Mouse (Mus musculus): ENCODE measurements around the gene Ipo13. TPM values are rescaled to one million over a fixed set of nuclear protein-coding genes. Genes with fewer than 3 reads are reported as not detected.

The Ipo13 gene
- polyA plus RNA-seq, 1 experiment from 2014 or later: 56.7 TPM

- peaks cover 23% of the 10 kb centered on the region for H3K4me1 ChIP-seq
- peaks cover 5% of the 10 kb centered on the region; the same call in 1 of the 2 replicates for H3K27me3 ChIP-seq (ENCODE audit: low read depth, poor library complexity, severe bottlenecking)
- peak; percentile 66 for DNase-seq (ENCODE audit: low spot score)
- H3K9me3 ChIP-seq (replicated peaks): no peaks in the 10 kb centered on the region
- 31% methylated on average over 2 of the region's 2 CpGs for WGBS
- H3K4me3 ChIP-seq: no peak overlapping the region
- peaks cover 8% of the 10 kb centered on the region for H3K36me3 ChIP-seq
- peak overlapping the region; percentile 74 for H3K27ac ChIP-seq
Observed at GRCm38 (mm10) chr4:117847011-117847410, 67.8 kb downstream of the Ipo13 start.

GRCm38 (mm10) chr4:117846261-117846660 is 68.5 kb downstream of the Ipo13 start:
- Histone ChIP-seq H3K9me3 (replicated peaks) (no peaks in the 10 kb centered on the region), H3K27ac (peak overlapping the region; percentile 74; the same call in 1 of the 2 replicates), H3K36me3 (peaks cover 8% of the 10 kb centered on the region), H3K4me3 (no peak overlapping the region), H3K27me3 (ENCODE audit: low read depth, poor library complexity, severe bottlenecking) (peaks cover 5% of the 10 kb centered on the region; the same call in 1 of the 2 replicates), H3K4me1 (peaks cover 23% of the 10 kb centered on the region)
- no peak for DNase-seq (ENCODE audit: low spot score)
- WGBS: 96% methylated on average over 4 of the region's 4 CpGs

GRCm38 (mm10) chr4:117845316-117845715 is 69.5 kb downstream of the Ipo13 start:
- Histone ChIP-seq H3K27ac (no peak overlapping the region), H3K27me3 (ENCODE audit: low read depth, poor library complexity, severe bottlenecking) (peaks cover 5% of the 10 kb centered on the region; the same call in 1 of the 2 replicates), H3K9me3 (replicated peaks) (no peaks in the 10 kb centered on the region), H3K4me3 (no peak overlapping the region), H3K4me1 (peaks cover 24% of the 10 kb centered on the region), H3K36me3 (peaks cover 8% of the 10 kb centered on the region)
- no peak for DNase-seq (ENCODE audit: low spot score)
- 83% methylated on average over 11 of the region's 11 CpGs for WGBS

Other genes starting within 250 kb of the Ipo13 start
- 89.7 and 92.2 TPM in 2 replicates for gene Dmap1, start 232.7 kb downstream of the Ipo13 start, polyA plus RNA-seq (2016; fragmentation: Nextera tagmentation; extraction: Ambion mirVana)
- not detected in 2 replicates for gene Gm12845, start 190.6 kb downstream of the Ipo13 start, polyA plus RNA-seq (2016; fragmentation: Nextera tagmentation; extraction: Ambion mirVana)
- 0.06 TPM in 1 of 2 replicates, not detected in the other for gene Klf17, start 149.4 kb downstream of the Ipo13 start, polyA plus RNA-seq (2016; fragmentation: Nextera tagmentation; extraction: Ambion mirVana)
- gene Slc6a9, start 80.5 kb downstream of the Ipo13 start, polyA plus RNA-seq (2016; fragmentation: Nextera tagmentation; extraction: Ambion mirVana): 9.4 and 10.3 TPM in 2 replicates
- gene Ccdc24, start 42.4 kb downstream of the Ipo13 start, polyA plus RNA-seq (2016; fragmentation: Nextera tagmentation; extraction: Ambion mirVana): 0.96 and 1.3 TPM in 2 replicates
- gene B4galt2, start 31.5 kb downstream of the Ipo13 start, polyA plus RNA-seq (2016; fragmentation: Nextera tagmentation; extraction: Ambion mirVana): 22.8 and 26.2 TPM in 2 replicates
- gene Atp6v0b, start 27.7 kb downstream of the Ipo13 start, polyA plus RNA-seq (2016; fragmentation: Nextera tagmentation; extraction: Ambion mirVana): 143 and 147 TPM in 2 replicates
- gene Dph2, start 23.0 kb downstream of the Ipo13 start, polyA plus RNA-seq (2016; fragmentation: Nextera tagmentation; extraction: Ambion mirVana): 22.7 and 25.1 TPM in 2 replicates
- 6.5 and 13.5 TPM in 2 replicates for gene Artn, start 14.8 kb upstream of the Ipo13 start, polyA plus RNA-seq (2016; fragmentation: Nextera tagmentation; extraction: Ambion mirVana)
- 6.8 and 7.2 TPM in 2 replicates for gene St3gal3, start 219.9 kb upstream of the Ipo13 start, polyA plus RNA-seq (2016; fragmentation: Nextera tagmentation; extraction: Ambion mirVana)